In genomic region chr17:28781290-28782045, GRCm38 (mm10) we compare ENCODE assay signal across 13 mouse cellular contexts. TPM values are rescaled to one million over a fixed set of nuclear protein-coding genes. Genes with fewer than 3 reads are reported as not detected.
DNase-seq lines count a peak whose midpoint lies in the region; ATAC-seq lines count a peak whose summit lies in the region.
"Had no signal": no experiment of that assay in that cellular context is flagged by ENCODE, and none has a peak within 500 bp of the region (broad histone marks: within the 10 kb centered on the region; RNA-seq: fewer than 3 reads in every experiment).

No protein-coding gene starts in this region.

- ATAC-seq in kidney, embryonic 14.5 days (ENCODE audit: low FRiP score, low TSS enrichment) = no peak
- ATAC-seq in limb, embryonic 13.5 days (ENCODE audit: low FRiP score, low read depth) = no peak
- no peak for ATAC-seq in activated CD4-positive, CD25-positive, alpha-beta regulatory T cell, adult 4 months
- no peak for ATAC-seq in hindbrain, embryonic 14.5 days (ENCODE audit: low FRiP score)

- no peak overlapping the region for H3K4me3 ChIP-seq in kidney, embryonic 14.5 days (ENCODE audit: low read length)
- no peak overlapping the region for H3K4me3 ChIP-seq in limb, embryonic 13.5 days
- H3K4me3 ChIP-seq in hindbrain, embryonic 14.5 days (replicated peaks; ENCODE audit: low read length) = no peak overlapping the region
- H3K4me3 ChIP-seq: megakaryocyte, embryonic 14.5 days; neural tube, embryonic 13.5 days had no signal

- DNase-seq in kidney, postnatal 10 days = peak; percentile 63
- peak; percentile 56 for DNase-seq in MN1 (ENCODE audit: low spot score)
- DNase-seq in embryo, embryonic 11 days = peak; percentile 17
- no peak for DNase-seq in natural killer cell, adult 2 months (ENCODE audit: low spot score in 2 of 2)
- DNase-seq in hindbrain, embryonic 14.5 days (ENCODE audit: low spot score) = no peak
- DNase-seq: cerebellum, postnatal 36 days; gastrocnemius, postnatal 25 days had no signal

- no peak overlapping the region for H3K27ac ChIP-seq in kidney, embryonic 14.5 days (ENCODE audit: low read depth, low read length)
- H3K27ac ChIP-seq in limb, embryonic 13.5 days = no peak overlapping the region
- no peak overlapping the region for H3K27ac ChIP-seq in hindbrain, embryonic 14.5 days
- H3K27ac ChIP-seq: neural tube, embryonic 13.5 days had no signal

- H3K9ac ChIP-seq in kidney, embryonic 14.5 days (ENCODE audit: low read depth, low read length) = no peak overlapping the region
- H3K9ac ChIP-seq in limb, embryonic 13.5 days = 0 out of 2 replicates have a peak overlapping the region, but pooled peaks have one; percentile 9
- no peak overlapping the region for H3K9ac ChIP-seq in hindbrain, embryonic 14.5 days
- H3K9ac ChIP-seq: neural tube, embryonic 13.5 days had no signal

- 0 out of 2 replicates have a peak, but pooled peaks cover 6% of the 10 kb centered on the region for H3K4me1 ChIP-seq in kidney, embryonic 14.5 days (ENCODE audit: control insufficient read depth, insufficient read depth, low read length)
- H3K4me1 ChIP-seq in limb, embryonic 13.5 days = peaks cover 5% of the 10 kb centered on the region; the same call in 1 of the 2 replicates
- H3K4me1 ChIP-seq in hindbrain, embryonic 14.5 days (replicated peaks; ENCODE audit: control insufficient read depth, insufficient read depth, low read length) = no peaks in the 10 kb centered on the region
- H3K4me1 ChIP-seq: neural tube, embryonic 13.5 days had no signal

- H3K4me2 ChIP-seq in kidney, embryonic 14.5 days (replicated peaks; ENCODE audit: low read depth, low read length) = no peak overlapping the region
- H3K4me2 ChIP-seq in limb, embryonic 13.5 days (replicated peaks) = no peak overlapping the region
- H3K4me2 ChIP-seq in hindbrain, embryonic 14.5 days (replicated peaks) = no peak overlapping the region
- H3K4me2 ChIP-seq: neural tube, embryonic 13.5 days had no signal

- no peaks in the 10 kb centered on the region for H3K27me3 ChIP-seq in kidney, embryonic 14.5 days (ENCODE audit: control insufficient read depth, insufficient read depth, low read length)
- no peaks in the 10 kb centered on the region for H3K27me3 ChIP-seq in limb, embryonic 13.5 days
- no peaks in the 10 kb centered on the region for H3K27me3 ChIP-seq in hindbrain, embryonic 14.5 days (ENCODE audit: control insufficient read depth, insufficient read depth, low read length)
- H3K27me3 ChIP-seq: neural tube, embryonic 13.5 days had no signal

- peaks cover 3% of the 10 kb centered on the region; the same call in 1 of the 2 replicates for H3K36me3 ChIP-seq in kidney, embryonic 14.5 days (ENCODE audit: control insufficient read depth, insufficient read depth, low read length)
- no peaks in the 10 kb centered on the region for H3K36me3 ChIP-seq in limb, embryonic 13.5 days
- no peaks in the 10 kb centered on the region for H3K36me3 ChIP-seq in hindbrain, embryonic 14.5 days (replicated peaks; ENCODE audit: control insufficient read depth, insufficient read depth)
- H3K36me3 ChIP-seq: G1E; neural tube, embryonic 13.5 days had no signal

- no peaks in the 10 kb centered on the region for H3K9me3 ChIP-seq in kidney, embryonic 14.5 days (ENCODE audit: control insufficient read depth, low read length)
- no peaks in the 10 kb centered on the region for H3K9me3 ChIP-seq in limb, embryonic 13.5 days
- H3K9me3 ChIP-seq in hindbrain, embryonic 14.5 days (ENCODE audit: control insufficient read depth, low read length) = no peaks in the 10 kb centered on the region
- H3K9me3 ChIP-seq: G1E; neural tube, embryonic 13.5 days had no signal

- WGBS in kidney, embryonic 14.5 days = 50% methylated on average over 9 of the region's 9 CpGs
- WGBS in limb, embryonic 13.5 days = 42% methylated on average over 9 of the region's 9 CpGs
- WGBS in hindbrain, embryonic 14.5 days = 54% methylated on average over 9 of the region's 9 CpGs

RNA-seq across cellular contexts. Expression of gene Mapk13, which starts 12.4 kb away (rescaled TPM):
- polyA plus RNA-seq in kidney, embryonic 14.5 days (2014; fragmentation: Nextera tagmentation; extraction: Ambion mirVana) = 31.5 and 44.6 TPM in 2 replicates
- 29.0 and 29.8 TPM in 2 replicates for polyA plus RNA-seq in limb, embryonic 13.5 days (2015; fragmentation: Nextera tagmentation; extraction: Ambion mirVana)
- not detected for polyA plus RNA-seq in activated CD4-positive, CD25-positive, alpha-beta regulatory T cell, adult 4 months (2017; shearing (Covaris generic))
- 0.56 and 1.6 TPM in 2 replicates for polyA plus RNA-seq in hindbrain, embryonic 14.5 days (2014; fragmentation: Nextera tagmentation; extraction: Ambion mirVana)
- polyA plus RNA-seq: G1E had no signal

RNA-seq across cellular contexts. Expression of gene Brpf3, which starts 19.4 kb away (rescaled TPM):
- polyA plus RNA-seq in kidney, embryonic 14.5 days (2014; fragmentation: Nextera tagmentation; extraction: Ambion mirVana) = 10.2 and 16.2 TPM in 2 replicates
- 11.3 and 11.8 TPM in 2 replicates for polyA plus RNA-seq in limb, embryonic 13.5 days (2015; fragmentation: Nextera tagmentation; extraction: Ambion mirVana)
- polyA plus RNA-seq in activated CD4-positive, CD25-positive, alpha-beta regulatory T cell, adult 4 months (2017; shearing (Covaris generic)) = 1 to 10 TPM; 2.4 to 5.5 TPM
- 8.0 and 8.9 TPM in 2 replicates for polyA plus RNA-seq in hindbrain, embryonic 14.5 days (2014; fragmentation: Nextera tagmentation; extraction: Ambion mirVana)

RNA-seq across cellular contexts. Expression of gene AC170998.1, which starts 55.6 kb away (rescaled TPM):
- 2.7 and 3.3 TPM in 2 replicates for polyA plus RNA-seq in kidney, embryonic 14.5 days (2014; fragmentation: Nextera tagmentation; extraction: Ambion mirVana)
- 3.2 and 3.7 TPM in 2 replicates for polyA plus RNA-seq in limb, embryonic 13.5 days (2015; fragmentation: Nextera tagmentation; extraction: Ambion mirVana)
- polyA plus RNA-seq in activated CD4-positive, CD25-positive, alpha-beta regulatory T cell, adult 4 months (2017; shearing (Covaris generic)) = 1 to 10 TPM; 4.1 to 7.7 TPM
- polyA plus RNA-seq in hindbrain, embryonic 14.5 days (2014; fragmentation: Nextera tagmentation; extraction: Ambion mirVana) = 0.98 and 2.0 TPM in 2 replicates
- polyA plus RNA-seq: G1E had no signal

Comparison
In these comparisons a context has a peak if more than half of its experiments do, and no peak if none do; other contexts are left out.
1. DNase-seq: peak in kidney, postnatal 10 days (single experiment), MN1 (single experiment) and embryo, embryonic 11 days (single experiment); none in natural killer cell, adult 2 months (0 of 2) and hindbrain, embryonic 14.5 days (single experiment).
2. RNA of gene Mapk13, which starts 12.4 kb away (polyA plus RNA-seq): 31.5 to 44.6 TPM in kidney, embryonic 14.5 days and 29.0 to 29.8 TPM in limb, embryonic 13.5 days; 0.56 to 1.6 TPM in hindbrain, embryonic 14.5 days and not detected in activated CD4-positive, CD25-positive, alpha-beta regulatory T cell, adult 4 months; every median in the first group is over 10 times any median in the second.